Mouse (Mus musculus) frontal cortex, postnatal 14 days (tissue): Measurements from ENCODE around the gene Prpf40a.

Source experiments
- DNase-seq, 2 experiments: peaks; one replicate each; pipeline ENCODE4 v3.0.0; 2022; ENCODE audit warnings: low spot score in 2 of 2

Prpf40a gene

GRCm38 (mm10) chr2:53106056-53106455 is 85.0 kb downstream of the Prpf40a start:
- no peak for DNase-seq

- DNase-seq, result no peak
Observed at GRCm38 (mm10) chr2:53105408-53105807, 85.7 kb downstream of the Prpf40a start.

GRCm38 (mm10) chr2:53102901-53103300 is 88.2 kb downstream of the Prpf40a start:
- no peak for DNase-seq

- DNase-seq, result no peak
Observed at GRCm38 (mm10) chr2:53101885-53102740, 89.0 kb downstream of the Prpf40a start.

DNA sequence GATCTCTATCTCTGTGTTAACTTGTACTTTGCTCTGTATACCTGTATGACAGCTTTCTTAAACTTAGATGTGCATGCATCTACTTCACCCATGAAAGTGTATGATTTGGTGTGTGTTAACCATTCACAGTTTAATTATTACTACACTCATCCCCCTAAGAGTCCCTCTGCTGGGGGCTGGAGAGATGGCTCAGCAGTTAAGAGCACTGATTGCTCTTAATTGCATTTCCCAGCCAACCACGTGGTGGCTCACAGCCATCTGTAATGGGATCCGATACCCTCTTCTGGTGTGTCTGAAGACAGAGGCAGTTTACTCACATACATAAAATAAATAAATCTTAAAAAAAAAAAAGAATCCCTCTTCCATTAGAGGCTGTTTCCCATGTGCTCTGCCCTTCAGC is 91.0 kb downstream of the Prpf40a start:
- no peak for DNase-seq

DNA sequence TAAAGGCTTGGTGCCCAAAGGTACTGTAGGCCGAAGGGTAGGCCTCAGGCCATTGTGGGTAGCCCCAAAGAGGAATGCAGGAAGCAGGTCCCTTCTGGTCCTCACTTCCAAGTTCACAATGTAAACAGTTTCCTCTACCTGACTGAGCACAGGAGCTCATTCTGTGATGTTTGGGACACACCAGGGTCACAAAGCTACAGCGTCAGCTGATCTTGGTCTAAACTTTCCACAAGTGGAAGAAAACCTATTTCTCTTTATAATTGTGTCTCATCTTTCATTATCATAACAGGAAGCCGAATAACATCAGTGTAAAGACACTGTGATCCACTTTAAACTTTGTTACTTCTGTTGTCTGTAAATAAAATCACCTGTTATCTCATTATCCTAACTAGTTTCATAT is 95.6 kb downstream of the Prpf40a start:
- DNase-seq, result no peak

DNA sequence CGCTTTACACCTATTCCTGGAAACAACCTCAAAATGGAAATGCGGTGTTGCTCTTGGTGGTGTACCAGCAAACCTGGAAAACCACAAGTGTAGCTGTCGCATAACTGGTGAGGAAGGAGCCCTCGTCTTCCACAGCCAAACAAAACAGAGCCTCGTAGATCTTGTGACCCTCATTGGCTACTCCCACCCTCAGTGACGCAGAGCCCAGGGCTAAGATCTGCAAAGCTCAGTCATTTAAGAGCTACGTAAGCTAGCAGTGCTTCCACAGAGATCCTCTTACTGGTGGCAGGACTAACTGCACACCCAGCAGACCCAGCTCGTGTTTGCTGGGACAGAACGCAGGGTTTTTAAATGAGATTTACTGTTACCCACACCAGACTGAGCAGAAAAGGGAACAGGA is 96.1 kb downstream of the Prpf40a start:
- DNase-seq, result no peak

DNA sequence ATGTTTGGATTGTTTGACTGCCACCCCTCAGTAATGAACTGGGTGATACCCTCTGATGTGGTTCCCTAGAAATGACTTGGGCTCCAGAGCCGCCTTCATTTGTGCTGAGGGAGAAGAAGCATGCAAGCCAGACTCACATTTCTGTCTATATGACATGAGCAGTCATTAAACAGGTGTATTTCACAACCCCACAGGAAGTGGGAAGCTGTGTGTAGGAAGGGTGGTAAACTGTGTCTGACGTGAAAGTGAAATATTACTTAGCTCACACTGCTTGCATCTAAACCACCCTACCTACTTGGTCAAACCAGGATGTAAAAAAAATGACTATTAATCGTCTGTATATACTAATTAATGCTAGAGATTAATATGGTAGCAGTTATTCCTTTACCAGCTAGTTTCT is 102.3 kb downstream of the Prpf40a start:
- no peak for DNase-seq

DNA sequence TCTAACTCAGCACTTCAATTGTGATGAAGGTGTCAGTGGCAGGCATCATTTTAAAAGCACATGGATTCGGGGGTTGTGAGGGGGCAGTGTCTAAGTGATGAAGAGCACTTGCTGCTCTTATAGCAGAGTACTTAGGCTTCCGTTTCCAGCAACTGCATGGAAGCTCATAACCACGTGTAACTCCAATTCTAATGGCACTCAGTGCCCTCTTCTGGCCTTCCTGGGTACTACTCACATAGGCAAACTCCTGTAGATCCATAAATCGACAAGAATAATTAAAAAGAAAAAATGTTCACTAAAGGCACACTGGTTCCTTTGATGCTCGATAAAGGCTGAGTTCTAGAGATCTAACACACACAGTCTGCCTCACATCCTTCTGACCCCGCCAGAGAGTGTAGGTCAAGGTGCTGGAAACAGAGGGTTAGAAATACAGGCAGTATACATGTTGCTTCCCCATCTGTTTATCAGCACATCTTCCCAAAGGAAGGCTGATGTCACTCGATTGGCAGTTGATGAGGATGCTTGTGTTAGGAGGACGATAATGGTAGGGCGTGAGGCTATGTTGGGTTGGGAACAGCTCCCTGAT is 105.4 kb downstream of the Prpf40a start:
- DNase-seq, result peak in 1 of 2 experiments; percentile 41
